Mouse (Mus musculus): ENCODE results near the gene Cenpp.

Cenpp gene

GRCm38 (mm10) chr13:49461458-49462132 lies 191.0 kb downstream of the Cenpp start:
- DNase-seq (ENCODE audit: low read depth, low spot score), result no peak

- DNase-seq (ENCODE audit: low read depth, low spot score), result no peak
These were observed 191.7 kb downstream of the Cenpp start for GRCm38 (mm10) chr13:49460692-49461414.

GRCm38 (mm10) chr13:49460276-49460675 lies 192.3 kb downstream of the Cenpp start:
- DNase-seq (ENCODE audit: low read depth, low spot score), result no peak

- DNase-seq (ENCODE audit: low read depth, low spot score), result peak; percentile 85
These were observed 203.3 kb downstream of the Cenpp start for GRCm38 (mm10) chr13:49449318-49449749.

- no peak for DNase-seq (ENCODE audit: low read depth, low spot score)
These were observed 208.1 kb downstream of the Cenpp start for GRCm38 (mm10) chr13:49444451-49444850.

GRCm38 (mm10) chr13:49436170-49436569 lies 216.4 kb downstream of the Cenpp start:
- no peak for DNase-seq (ENCODE audit: low read depth, low spot score)

GRCm38 (mm10) chr13:49435745-49436144 lies 216.8 kb downstream of the Cenpp start:
- DNase-seq (ENCODE audit: low read depth, low spot score), result peak; percentile 38

GRCm38 (mm10) chr13:49433268-49434029 lies 219.1 kb downstream of the Cenpp start:
- no peak for DNase-seq (ENCODE audit: low read depth, low spot score)

- no peak for DNase-seq (ENCODE audit: low read depth, low spot score)
These were observed 222.1 kb downstream of the Cenpp start for GRCm38 (mm10) chr13:49430529-49430928.

- DNase-seq (ENCODE audit: low read depth, low spot score), result peak; percentile 29
These were observed 224.4 kb downstream of the Cenpp start for GRCm38 (mm10) chr13:49428042-49428675.

- DNase-seq (ENCODE audit: low read depth, low spot score), result no peak
These were observed 225.8 kb downstream of the Cenpp start for GRCm38 (mm10) chr13:49426736-49427135.

- no peak for DNase-seq (ENCODE audit: low read depth, low spot score)
These were observed 230.6 kb downstream of the Cenpp start for GRCm38 (mm10) chr13:49421959-49422358.

GRCm38 (mm10) chr13:49421606-49421917 lies 231.0 kb downstream of the Cenpp start:
- no peak for DNase-seq (ENCODE audit: low read depth, low spot score)

GRCm38 (mm10) chr13:49420754-49421605 lies 231.6 kb downstream of the Cenpp start, which contains the start of gene Ippk:
TSS of gene Ippk (plus strand) at chr13:49421249.
- peak; percentile 98 for DNase-seq (ENCODE audit: low read depth, low spot score)

Measured in CD4-positive, CD25-positive, alpha-beta regulatory T cell, adult 2 months (primary cell).